10 mouse cellular contexts compared by ENCODE assay signal in genomic region chr12:99123611-99124495, GRCm38 (mm10).
DNase-seq lines count a peak whose midpoint lies in the region; ATAC-seq lines count a peak whose summit lies in the region.
"Had no signal": no experiment of that assay in that cellular context is flagged by ENCODE, and none has a peak within 500 bp of the region (broad histone marks: within the 10 kb centered on the region; RNA-seq: fewer than 3 reads in every experiment).

No protein-coding gene starts in this region.

- ATAC-seq in hindbrain, embryonic 12.5 days (ENCODE audit: low FRiP score) = no peak

- H3K36me3 ChIP-seq in heart, embryonic 10.5 days = no peaks in the 10 kb centered on the region
- H3K36me3 ChIP-seq in hindbrain, embryonic 12.5 days = no peaks in the 10 kb centered on the region
- H3K36me3 ChIP-seq: embryonic facial prominence, embryonic 13.5 days; limb, embryonic 13.5 days had no signal

- H3K27ac ChIP-seq in heart, embryonic 10.5 days = no peak overlapping the region
- H3K27ac ChIP-seq in hindbrain, embryonic 12.5 days = no peak overlapping the region
- H3K27ac ChIP-seq: embryonic facial prominence, embryonic 13.5 days; limb, embryonic 13.5 days had no signal

- H3K4me3 ChIP-seq in heart, embryonic 10.5 days = no peak overlapping the region
- H3K4me3 ChIP-seq in hindbrain, embryonic 12.5 days = no peak overlapping the region
- H3K4me3 ChIP-seq: embryonic facial prominence, embryonic 13.5 days; limb, embryonic 13.5 days had no signal

- no peaks in the 10 kb centered on the region for H3K4me1 ChIP-seq in heart, embryonic 10.5 days
- no peaks in the 10 kb centered on the region for H3K4me1 ChIP-seq in hindbrain, embryonic 12.5 days

- peak; percentile 10 for DNase-seq in kidney, adult 9 months
- no peak for DNase-seq in kidney, adult 18-20 months
- DNase-seq in cerebellum, adult 11 months = peak; percentile 8
- peak; percentile 61 for DNase-seq in heart, embryonic 10.5 days (ENCODE audit: low spot score)
- peak; percentile 29 to 42 for DNase-seq in left cerebral cortex, postnatal 10 days (ENCODE audit: extremely low spot score in 1 of 2, low spot score in 2 of 2)
- DNase-seq in spleen, adult 18-20 months = no peak
- DNase-seq in retina, postnatal 1 day = no peak

- 0 out of 2 replicates have a peak, but pooled peaks cover 4% of the 10 kb centered on the region for H3K27me3 ChIP-seq in heart, embryonic 10.5 days (ENCODE audit: insufficient read depth, poor library complexity, severe bottlenecking)
- H3K27me3 ChIP-seq in hindbrain, embryonic 12.5 days = no peaks in the 10 kb centered on the region
- H3K27me3 ChIP-seq: embryonic facial prominence, embryonic 13.5 days; limb, embryonic 13.5 days had no signal

- intact Hi-C loops in left cerebral cortex, postnatal 10 days (cut with DNase I) = no loop called here

- no peak overlapping the region for H3K9ac ChIP-seq in hindbrain, embryonic 12.5 days
- H3K9ac ChIP-seq: embryonic facial prominence, embryonic 13.5 days; limb, embryonic 13.5 days had no signal

- no peak overlapping the region for H3K4me2 ChIP-seq in hindbrain, embryonic 12.5 days (replicated peaks)
- H3K4me2 ChIP-seq: embryonic facial prominence, embryonic 13.5 days; limb, embryonic 13.5 days had no signal

- no peaks in the 10 kb centered on the region for H3K9me3 ChIP-seq in heart, embryonic 10.5 days
- no peaks in the 10 kb centered on the region for H3K9me3 ChIP-seq in hindbrain, embryonic 12.5 days (replicated peaks)
- H3K9me3 ChIP-seq: limb, embryonic 13.5 days had no signal

- WGBS in heart, embryonic 10.5 days = 82% methylated on average over 15 of the region's 15 CpGs
- 76% methylated on average over 15 of the region's 15 CpGs for WGBS in hindbrain, embryonic 12.5 days

Comparison
In these comparisons a context has a peak if more than half of its experiments do, and no peak if none do; other contexts are left out.
1. DNase-seq: peak in kidney, adult 9 months (single experiment), cerebellum, adult 11 months (single experiment), heart, embryonic 10.5 days (single experiment) and left cerebral cortex, postnatal 10 days (2 of 2); none in kidney, adult 18-20 months (single experiment), spleen, adult 18-20 months (0 of 2) and retina, postnatal 1 day (single experiment).